Mouse (Mus musculus) midbrain, embryonic 10.5 days (tissue): Measurements from ENCODE around the gene Gal3st2. TPM values are rescaled to one million over a fixed set of nuclear protein-coding genes. Genes with fewer than 3 reads are reported as not detected.

Experiments used
- polyA plus RNA-seq: library from polyadenylated mRNA; unstranded; fragments of >200 nt; fragmentation: Nextera tagmentation; extraction: Ambion mirVana; gene quantifications from 2 replicates; pipeline ENCODE4 v1.2.1, GENCODE M21; 2016

Gal3st2 gene
- polyA plus RNA-seq, 1 experiment from 2014 or later = not detected

Other genes with a start within 250 kb of the Gal3st2 start
- 165 and 198 TPM in 2 replicates for gene Stk25, start 202.6 kb upstream of the Gal3st2 start, polyA plus RNA-seq
- gene Bok, start 175.6 kb upstream of the Gal3st2 start, polyA plus RNA-seq = 42.9 and 43.8 TPM in 2 replicates
- 85.6 and 92.4 TPM in 2 replicates for gene Atg4b, start 109.8 kb upstream of the Gal3st2 start, polyA plus RNA-seq
- gene Thap4, start 106.4 kb upstream of the Gal3st2 start, polyA plus RNA-seq = 47.8 and 49.6 TPM in 2 replicates
- gene Dtymk, start 59.4 kb upstream of the Gal3st2 start, polyA plus RNA-seq = 271 and 294 TPM in 2 replicates
- gene Ing5, start 57.3 kb upstream of the Gal3st2 start, polyA plus RNA-seq = 24.3 and 25.7 TPM in 2 replicates
- 14.8 and 18.9 TPM in 2 replicates for gene D2hgdh, start 36.4 kb upstream of the Gal3st2 start, polyA plus RNA-seq
- gene Gal3st2b, start 57.0 kb downstream of the Gal3st2 start, polyA plus RNA-seq = not detected in 2 replicates
- gene Gal3st2c, start 129.2 kb downstream of the Gal3st2 start, polyA plus RNA-seq = not detected in 2 replicates
- gene Neu4, start 159.1 kb downstream of the Gal3st2 start, polyA plus RNA-seq = not detected in 2 replicates
- 0.14 TPM in 1 of 2 replicates, not detected in the other for gene Pdcd1, start 191.2 kb downstream of the Gal3st2 start, polyA plus RNA-seq